Mouse (Mus musculus) CH12F3 (cell line): ENCODE measurements around the gene Mpdu1.
"Not testable (repeated sequence)": the region's sequence is repeated elsewhere in the genome, so short reads cannot be mapped to it uniquely, and the experiment has no call there.

Source experiments
- in situ Hi-C: fragments of 300-500 bp; cut with MboI; formaldehyde crosslinking; loops from 2 replicates; pipeline ENCODE4 v1.14.3; 2020; ENCODE audit warnings: low sequenced_read_pairs

The Mpdu1 gene

GRCm38 (mm10) chr11:69662213-69662966 lies at the start of gene Mpdu1:
Gene Mpdu1 (minus strand): TSS chr11:69662642.
- in situ Hi-C loops: no loop called here

- in situ Hi-C loops: no loop called here
Measured at GRCm38 (mm10) chr11:69711082-69711481, 48.6 kb upstream of the Mpdu1 start.

- in situ Hi-C loops: no loop called here
Measured at GRCm38 (mm10) chr11:69710470-69710869, 48.0 kb upstream of the Mpdu1 start.

- in situ Hi-C loops: no loop called here
Measured at GRCm38 (mm10) chr11:69709554-69710446, 47.4 kb upstream of the Mpdu1 start.

GRCm38 (mm10) chr11:69708614-69709265 lies 46.3 kb upstream of the Mpdu1 start:
- in situ Hi-C loops: no loop called here

GRCm38 (mm10) chr11:69707873-69708381 lies 45.5 kb upstream of the Mpdu1 start:
- in situ Hi-C loops: no loop called here

- in situ Hi-C loops: no loop called here
Measured at GRCm38 (mm10) chr11:69707480-69707847, 45.0 kb upstream of the Mpdu1 start.

GRCm38 (mm10) chr11:69706775-69707479 lies 44.5 kb upstream of the Mpdu1 start:
- in situ Hi-C loops: no loop called here

- in situ Hi-C loops: no loop called here
Measured at GRCm38 (mm10) chr11:69704613-69705010, 42.2 kb upstream of the Mpdu1 start.

GRCm38 (mm10) chr11:69703814-69704612 lies 41.6 kb upstream of the Mpdu1 start:
- in situ Hi-C loops: no loop called here

GRCm38 (mm10) chr11:69703381-69703780 lies 40.9 kb upstream of the Mpdu1 start:
- in situ Hi-C loops: not testable (repeated sequence)

GRCm38 (mm10) chr11:69702886-69703285 lies 40.4 kb upstream of the Mpdu1 start:
- in situ Hi-C loops: not testable (repeated sequence)

- in situ Hi-C loops: no loop called here
Measured at GRCm38 (mm10) chr11:69699595-69699994, 37.2 kb upstream of the Mpdu1 start.

- in situ Hi-C loops: no loop called here
Measured at GRCm38 (mm10) chr11:69698574-69698973, 36.1 kb upstream of the Mpdu1 start.

- in situ Hi-C loops: no loop called here
Measured at GRCm38 (mm10) chr11:69697396-69697795, 35.0 kb upstream of the Mpdu1 start.

- in situ Hi-C loops: no loop called here
Measured at GRCm38 (mm10) chr11:69695361-69696181, 33.1 kb upstream of the Mpdu1 start, which contains the start of the genes Tnfsf12 and Tnfsfm13. Gene Tnfsf12 (minus strand): TSS chr11:69695849. Gene Tnfsfm13 (minus strand): TSS chr11:69696098.

- in situ Hi-C loops: no loop called here
Measured at GRCm38 (mm10) chr11:69695046-69695360, 32.6 kb upstream of the Mpdu1 start.

GRCm38 (mm10) chr11:69693421-69693965 lies 31.1 kb upstream of the Mpdu1 start:
- in situ Hi-C loops: no loop called here

- in situ Hi-C loops: no loop called here
Measured at GRCm38 (mm10) chr11:69692863-69693262, 30.4 kb upstream of the Mpdu1 start.
